Mouse (Mus musculus): ENCODE measurements around the gene Man1c1. TPM values are rescaled to one million over a fixed set of nuclear protein-coding genes. Genes with fewer than 3 reads are reported as not detected.

The Man1c1 gene
- polyA plus RNA-seq, 1 experiment from 2014 or later, result 6.3 TPM

- ATAC-seq (ENCODE audit: extremely low read depth, insufficient number of reproducible peaks, low FRiP score, low TSS enrichment), result no peak
- H3K4me2 ChIP-seq, result no peak overlapping the region
- no peak overlapping the region; the same call in 1 of the 2 replicates for H3K9ac ChIP-seq
- no peaks in the 10 kb centered on the region for H3K9me3 ChIP-seq
- peaks cover 11% of the 10 kb centered on the region for H3K4me1 ChIP-seq
- 79% methylated on average over 10 of the region's 10 CpGs for WGBS
- peaks cover 56% of the 10 kb centered on the region for H3K36me3 ChIP-seq
- H3K27ac ChIP-seq (replicated peaks), result no peak overlapping the region; the same call in 1 of the 2 replicates
- no peaks in the 10 kb centered on the region for H3K27me3 ChIP-seq (replicated peaks)
- no peak overlapping the region for H3K4me3 ChIP-seq
These were observed 165.0 kb downstream of the Man1c1 start for GRCm38 (mm10) chr4:134538997-134539580.

- 18% methylated on average over 8 of the region's 8 CpGs for WGBS
- peak overlapping the region; percentile 93 for H3K27ac ChIP-seq (replicated peaks)
- no peaks in the 10 kb centered on the region for H3K9me3 ChIP-seq
- peak overlapping the region; percentile 78 for H3K9ac ChIP-seq
- H3K4me1 ChIP-seq, result peaks cover 40% of the 10 kb centered on the region
- no peak for ATAC-seq (ENCODE audit: extremely low read depth, insufficient number of reproducible peaks, low FRiP score, low TSS enrichment)
- peaks cover 41% of the 10 kb centered on the region for H3K36me3 ChIP-seq
- peak overlapping the region; percentile 98 for H3K4me3 ChIP-seq
- no peaks in the 10 kb centered on the region for H3K27me3 ChIP-seq (replicated peaks)
- H3K4me2 ChIP-seq, result peak overlapping the region; percentile 99
These were observed 168.3 kb downstream of the Man1c1 start for GRCm38 (mm10) chr4:134535787-134536151.

GRCm38 (mm10) chr4:134534932-134535786 is 168.9 kb downstream of the Man1c1 start, which contains the start of gene Mtfr1l:
Gene Mtfr1l, minus strand, starts transcription at chr4:134535387.
- Histone ChIP-seq H3K27ac (replicated peaks) (peak within 1 kb of the TSS; percentile 93), H3K9ac (peak within 1 kb of the TSS; percentile 96), H3K36me3 (peaks cover 41% of the 10 kb centered on the region), H3K4me3 (peak within 1 kb of the TSS; percentile 98), H3K4me2 (peak within 1 kb of the TSS; percentile 99), H3K27me3 (replicated peaks) (no peaks in the 10 kb centered on the region), H3K9me3 (no peaks in the 10 kb centered on the region), H3K4me1 (peaks cover 40% of the 10 kb centered on the region)
- peak; percentile 95 for ATAC-seq (ENCODE audit: extremely low read depth, insufficient number of reproducible peaks, low FRiP score, low TSS enrichment)
- under 1% methylated on average over 71 of the region's 71 CpGs for WGBS

GRCm38 (mm10) chr4:134534124-134534886 is 169.8 kb downstream of the Man1c1 start:
- peaks cover 40% of the 10 kb centered on the region for H3K4me1 ChIP-seq
- 0 out of 2 replicates have a peak, but pooled peaks have one; percentile 15 for ATAC-seq (ENCODE audit: extremely low read depth, insufficient number of reproducible peaks, low FRiP score, low TSS enrichment)
- no peaks in the 10 kb centered on the region for H3K27me3 ChIP-seq (replicated peaks)
- H3K9ac ChIP-seq, result peak overlapping the region; percentile 96
- peak overlapping the region; percentile 93 for H3K27ac ChIP-seq (replicated peaks)
- H3K4me3 ChIP-seq, result peak overlapping the region; percentile 98
- H3K9me3 ChIP-seq, result no peaks in the 10 kb centered on the region
- H3K4me2 ChIP-seq, result peak overlapping the region; percentile 99
- peaks cover 41% of the 10 kb centered on the region for H3K36me3 ChIP-seq
- WGBS, result 1% methylated on average over 57 of the region's 57 CpGs

- peaks cover 41% of the 10 kb centered on the region for H3K36me3 ChIP-seq
- ATAC-seq (ENCODE audit: extremely low read depth, insufficient number of reproducible peaks, low FRiP score, low TSS enrichment), result no peak
- H3K27ac ChIP-seq (replicated peaks), result peak overlapping the region; percentile 93; the same call in 1 of the 2 replicates
- 81% methylated on average over 4 of the region's 4 CpGs for WGBS
- peak overlapping the region; percentile 98 for H3K4me3 ChIP-seq
- peak overlapping the region; percentile 96 for H3K9ac ChIP-seq
- peaks cover 40% of the 10 kb centered on the region for H3K4me1 ChIP-seq
- peak overlapping the region; percentile 99 for H3K4me2 ChIP-seq
- H3K27me3 ChIP-seq (replicated peaks), result no peaks in the 10 kb centered on the region
- no peaks in the 10 kb centered on the region for H3K9me3 ChIP-seq
These were observed 170.7 kb downstream of the Man1c1 start for GRCm38 (mm10) chr4:134533421-134533820.

- Histone ChIP-seq H3K4me3 (no peak overlapping the region), H3K4me2 (no peak overlapping the region), H3K27ac (replicated peaks) (no peak overlapping the region), H3K9ac (no peak overlapping the region), H3K36me3 (peaks cover 43% of the 10 kb centered on the region), H3K9me3 (no peaks in the 10 kb centered on the region), H3K27me3 (replicated peaks) (no peaks in the 10 kb centered on the region), H3K4me1 (peaks cover 40% of the 10 kb centered on the region)
- 58% methylated on average over 4 of the region's 4 CpGs for WGBS
- ATAC-seq (ENCODE audit: extremely low read depth, insufficient number of reproducible peaks, low FRiP score, low TSS enrichment), result no peak
These were observed 171.2 kb downstream of the Man1c1 start for GRCm38 (mm10) chr4:134532928-134533327.

- Histone ChIP-seq H3K4me3 (no peak overlapping the region), H3K4me1 (peaks cover under 1% of the 10 kb centered on the region; the same call in 1 of the 2 replicates), H3K27me3 (replicated peaks) (no peaks in the 10 kb centered on the region), H3K36me3 (peaks cover 95% of the 10 kb centered on the region), H3K9ac (no peak overlapping the region), H3K9me3 (no peaks in the 10 kb centered on the region), H3K4me2 (no peak overlapping the region), H3K27ac (replicated peaks) (no peak overlapping the region)
- WGBS, result 70% methylated on average over 5 of the region's 5 CpGs
- ATAC-seq (ENCODE audit: extremely low read depth, insufficient number of reproducible peaks, low FRiP score, low TSS enrichment), result no peak
These were observed 177.9 kb downstream of the Man1c1 start for GRCm38 (mm10) chr4:134526220-134526619.

GRCm38 (mm10) chr4:134525806-134526205 is 178.3 kb downstream of the Man1c1 start:
- no peak overlapping the region for H3K9ac ChIP-seq
- H3K4me1 ChIP-seq, result no peaks in the 10 kb centered on the region
- 81% methylated on average over 5 of the region's 5 CpGs for WGBS
- no peak overlapping the region for H3K4me3 ChIP-seq
- no peaks in the 10 kb centered on the region for H3K9me3 ChIP-seq
- no peaks in the 10 kb centered on the region for H3K27me3 ChIP-seq (replicated peaks)
- H3K4me2 ChIP-seq, result no peak overlapping the region
- ATAC-seq (ENCODE audit: extremely low read depth, insufficient number of reproducible peaks, low FRiP score, low TSS enrichment), result no peak
- no peak overlapping the region for H3K27ac ChIP-seq (replicated peaks)
- peaks cover 93% of the 10 kb centered on the region for H3K36me3 ChIP-seq

- 79% methylated on average over 4 of the region's 4 CpGs for WGBS
- no peak for ATAC-seq (ENCODE audit: extremely low read depth, insufficient number of reproducible peaks, low FRiP score, low TSS enrichment)
- Histone ChIP-seq H3K9me3 (no peaks in the 10 kb centered on the region), H3K4me3 (no peak overlapping the region), H3K27me3 (replicated peaks) (no peaks in the 10 kb centered on the region), H3K27ac (replicated peaks) (no peak overlapping the region), H3K36me3 (peaks cover 75% of the 10 kb centered on the region), H3K4me1 (peaks cover 3% of the 10 kb centered on the region; the same call in 1 of the 2 replicates), H3K4me2 (no peak overlapping the region), H3K9ac (no peak overlapping the region; the same call in 1 of the 2 replicates)
These were observed 180.6 kb downstream of the Man1c1 start for GRCm38 (mm10) chr4:134523447-134523846.

- Histone ChIP-seq H3K27me3 (replicated peaks) (no peaks in the 10 kb centered on the region), H3K9me3 (no peaks in the 10 kb centered on the region), H3K36me3 (peaks cover 34% of the 10 kb centered on the region), H3K4me3 (no peak overlapping the region), H3K4me1 (peaks cover 43% of the 10 kb centered on the region), H3K9ac (no peak overlapping the region), H3K4me2 (no peak overlapping the region), H3K27ac (replicated peaks) (no peak overlapping the region)
- ATAC-seq (ENCODE audit: extremely low read depth, insufficient number of reproducible peaks, low FRiP score, low TSS enrichment), result no peak
These were observed 184.8 kb downstream of the Man1c1 start for GRCm38 (mm10) chr4:134519281-134519680.

- WGBS, result 92% methylated on average over 4 of the region's 4 CpGs
- no peaks in the 10 kb centered on the region for H3K9me3 ChIP-seq
- H3K9ac ChIP-seq, result no peak overlapping the region
- no peak for ATAC-seq (ENCODE audit: extremely low read depth, insufficient number of reproducible peaks, low FRiP score, low TSS enrichment)
- no peak overlapping the region for H3K4me3 ChIP-seq
- H3K36me3 ChIP-seq, result peaks cover 26% of the 10 kb centered on the region
- H3K4me2 ChIP-seq, result no peak overlapping the region
- H3K4me1 ChIP-seq, result peaks cover 51% of the 10 kb centered on the region
- no peaks in the 10 kb centered on the region for H3K27me3 ChIP-seq (replicated peaks)
- H3K27ac ChIP-seq (replicated peaks), result no peak overlapping the region
These were observed 185.5 kb downstream of the Man1c1 start for GRCm38 (mm10) chr4:134518541-134518940.
